Mouse (Mus musculus): ENCODE results near the gene Commd2. TPM values are rescaled to one million over a fixed set of nuclear protein-coding genes. Genes with fewer than 3 reads are reported as not detected.

Gene Commd2
- polyA plus RNA-seq, 1 experiment from 2014 or later, result 96.0 TPM

GRCm38 (mm10) chr3:57658608-57659007 lies 7.1 kb upstream of the Commd2 start:
- Histone ChIP-seq H3K27ac (no peak overlapping the region), H3K4me3 (no peak overlapping the region), H3K9me3 (no peaks in the 10 kb centered on the region), H3K9ac (no peak overlapping the region), H3K4me1 (no peaks in the 10 kb centered on the region), H3K27me3 (replicated peaks) (no peaks in the 10 kb centered on the region), H3K4me2 (replicated peaks) (no peak overlapping the region), H3K36me3 (no peaks in the 10 kb centered on the region)
- WGBS, result 69% methylated on average over 6 of the region's 6 CpGs
- no peak for ATAC-seq (ENCODE audit: low FRiP score, low read depth)

- 83% methylated on average over 3 of the region's 3 CpGs for WGBS
- H3K9ac ChIP-seq, result no peak overlapping the region
- no peak for ATAC-seq (ENCODE audit: low FRiP score, low read depth)
These were observed 2.1 kb upstream of the Commd2 start for GRCm38 (mm10) chr3:57653646-57654045.

GRCm38 (mm10) chr3:57652485-57652884 lies 970 bp upstream of the Commd2 start:
- H3K36me3 ChIP-seq, result peaks cover 3% of the 10 kb centered on the region; the same call in 1 of the 2 replicates
- H3K4me1 ChIP-seq, result peaks cover 6% of the 10 kb centered on the region
- WGBS, result 86% methylated on average over 3 of the region's 3 CpGs
- no peaks in the 10 kb centered on the region for H3K9me3 ChIP-seq
- H3K9ac ChIP-seq, result no peak overlapping the region
- H3K27ac ChIP-seq, result no peak overlapping the region
- ATAC-seq (ENCODE audit: low FRiP score, low read depth), result no peak
- H3K4me3 ChIP-seq, result no peak overlapping the region
- H3K27me3 ChIP-seq (replicated peaks), result no peaks in the 10 kb centered on the region
- no peak overlapping the region for H3K4me2 ChIP-seq (replicated peaks)

More at GRCm38 (mm10) chr3:57653646-57654045, 2.1 kb upstream of the Commd2 start:
- Histone ChIP-seq H3K4me3 (no peak overlapping the region), H3K9me3 (no peaks in the 10 kb centered on the region), H3K27ac (no peak overlapping the region), H3K27me3 (replicated peaks) (no peaks in the 10 kb centered on the region), H3K4me1 (peaks cover 6% of the 10 kb centered on the region), H3K36me3 (no peaks in the 10 kb centered on the region), H3K4me2 (replicated peaks) (no peak overlapping the region)

GRCm38 (mm10) chr3:57651865-57652259 lies 347 bp upstream of the Commd2 start:
- H3K36me3 ChIP-seq, result peaks cover 5% of the 10 kb centered on the region; the same call in 1 of the 2 replicates
- no peak overlapping the region for H3K27ac ChIP-seq
- H3K4me2 ChIP-seq (replicated peaks), result peak overlapping the region; percentile 80
- 77% methylated on average over 3 of the region's 3 CpGs for WGBS
- H3K9ac ChIP-seq, result peak overlapping the region; percentile 76; the same call in 1 of the 2 replicates
- ATAC-seq (ENCODE audit: low FRiP score, low read depth), result peak; percentile 49
- H3K27me3 ChIP-seq (replicated peaks), result no peaks in the 10 kb centered on the region
- H3K4me1 ChIP-seq, result peaks cover 6% of the 10 kb centered on the region
- no peaks in the 10 kb centered on the region for H3K9me3 ChIP-seq
- peak overlapping the region; percentile 70 for H3K4me3 ChIP-seq

GRCm38 (mm10) chr3:57643191-57643590 lies 8.3 kb downstream of the Commd2 start:
- no peaks in the 10 kb centered on the region for H3K9me3 ChIP-seq
- ATAC-seq (ENCODE audit: low FRiP score, low read depth), result no peak
- H3K4me2 ChIP-seq (replicated peaks), result no peak overlapping the region
- no peak overlapping the region for H3K4me3 ChIP-seq
- WGBS, result 95% methylated on average over 6 of the region's 6 CpGs
- H3K27ac ChIP-seq, result no peak overlapping the region
- peaks cover 21% of the 10 kb centered on the region for H3K36me3 ChIP-seq
- H3K27me3 ChIP-seq (replicated peaks), result no peaks in the 10 kb centered on the region
- no peak overlapping the region for H3K9ac ChIP-seq
- no peaks in the 10 kb centered on the region for H3K4me1 ChIP-seq

GRCm38 (mm10) chr3:57637596-57637995 lies 13.9 kb downstream of the Commd2 start:
- ATAC-seq (ENCODE audit: low FRiP score, low read depth), result no peak
- Histone ChIP-seq H3K27ac (no peak overlapping the region), H3K27me3 (replicated peaks) (no peaks in the 10 kb centered on the region), H3K4me3 (no peak overlapping the region), H3K36me3 (no peaks in the 10 kb centered on the region), H3K4me1 (no peaks in the 10 kb centered on the region), H3K9me3 (no peaks in the 10 kb centered on the region), H3K9ac (no peak overlapping the region), H3K4me2 (replicated peaks) (no peak overlapping the region)
- 80% methylated on average over 6 of the region's 6 CpGs for WGBS

GRCm38 (mm10) chr3:57634763-57635487 lies 16.6 kb downstream of the Commd2 start:
- H3K4me3 ChIP-seq, result no peak overlapping the region
- 73% methylated on average over 3 of the region's 3 CpGs for WGBS
- no peak for ATAC-seq (ENCODE audit: low FRiP score, low read depth)
- no peak overlapping the region for H3K4me2 ChIP-seq (replicated peaks)
- no peaks in the 10 kb centered on the region for H3K4me1 ChIP-seq
- no peak overlapping the region for H3K27ac ChIP-seq
- no peaks in the 10 kb centered on the region for H3K27me3 ChIP-seq (replicated peaks)
- H3K36me3 ChIP-seq, result no peaks in the 10 kb centered on the region
- H3K9ac ChIP-seq, result no peak overlapping the region
- H3K9me3 ChIP-seq, result no peaks in the 10 kb centered on the region

GRCm38 (mm10) chr3:57626954-57627513 lies 24.5 kb downstream of the Commd2 start:
- no peaks in the 10 kb centered on the region for H3K9me3 ChIP-seq
- no peak for ATAC-seq (ENCODE audit: low FRiP score, low read depth)
- H3K4me3 ChIP-seq, result no peak overlapping the region
- no peak overlapping the region for H3K27ac ChIP-seq
- H3K27me3 ChIP-seq (replicated peaks), result no peaks in the 10 kb centered on the region
- no peaks in the 10 kb centered on the region for H3K4me1 ChIP-seq
- H3K4me2 ChIP-seq (replicated peaks), result no peak overlapping the region
- no peaks in the 10 kb centered on the region for H3K36me3 ChIP-seq
- H3K9ac ChIP-seq, result no peak overlapping the region
- WGBS, result 83% methylated on average over 11 of the region's 11 CpGs

- no peak overlapping the region for H3K9ac ChIP-seq
- H3K9me3 ChIP-seq, result no peaks in the 10 kb centered on the region
- H3K4me2 ChIP-seq (replicated peaks), result peak overlapping the region; percentile 50
- 24% methylated on average over 21 of the region's 21 CpGs for WGBS
- H3K27me3 ChIP-seq (replicated peaks), result no peaks in the 10 kb centered on the region
- no peak overlapping the region for H3K27ac ChIP-seq
- H3K36me3 ChIP-seq, result no peaks in the 10 kb centered on the region
- H3K4me3 ChIP-seq, result no peak overlapping the region
- peak; percentile 75 for ATAC-seq (ENCODE audit: low FRiP score, low read depth)
- no peaks in the 10 kb centered on the region for H3K4me1 ChIP-seq
These were observed 26.1 kb downstream of the Commd2 start for GRCm38 (mm10) chr3:57625275-57625997.

GRCm38 (mm10) chr3:57619718-57620117 lies 31.8 kb downstream of the Commd2 start:
- Histone ChIP-seq H3K36me3 (no peaks in the 10 kb centered on the region), H3K27ac (no peak overlapping the region), H3K4me3 (no peak overlapping the region), H3K4me1 (no peaks in the 10 kb centered on the region), H3K9me3 (no peaks in the 10 kb centered on the region), H3K27me3 (replicated peaks) (no peaks in the 10 kb centered on the region), H3K9ac (no peak overlapping the region), H3K4me2 (replicated peaks) (no peak overlapping the region)
- 82% methylated on average over 4 of the region's 4 CpGs for WGBS
- ATAC-seq (ENCODE audit: low FRiP score, low read depth), result no peak

GRCm38 (mm10) chr3:57615652-57616051 lies 35.9 kb downstream of the Commd2 start:
- Histone ChIP-seq H3K4me2 (replicated peaks) (no peak overlapping the region), H3K27ac (no peak overlapping the region), H3K9me3 (no peaks in the 10 kb centered on the region), H3K27me3 (replicated peaks) (no peaks in the 10 kb centered on the region), H3K36me3 (no peaks in the 10 kb centered on the region), H3K4me3 (no peak overlapping the region), H3K4me1 (no peaks in the 10 kb centered on the region), H3K9ac (no peak overlapping the region)
- ATAC-seq (ENCODE audit: low FRiP score, low read depth), result no peak
- 90% methylated on average over 4 of the region's 4 CpGs for WGBS

- Histone ChIP-seq H3K36me3 (no peaks in the 10 kb centered on the region), H3K4me3 (no peak overlapping the region), H3K9ac (no peak overlapping the region), H3K27me3 (replicated peaks) (no peaks in the 10 kb centered on the region), H3K4me2 (replicated peaks) (no peak overlapping the region), H3K4me1 (no peaks in the 10 kb centered on the region), H3K9me3 (no peaks in the 10 kb centered on the region), H3K27ac (no peak overlapping the region)
- ATAC-seq (ENCODE audit: low FRiP score, low read depth), result no peak
- WGBS, result 80% methylated on average over 3 of the region's 3 CpGs
These were observed 39.0 kb downstream of the Commd2 start for GRCm38 (mm10) chr3:57612430-57612997.

Data from neural tube, embryonic 12.5 days (tissue).